Mouse (Mus musculus) midbrain, postnatal 0 days (tissue): ENCODE data around the gene Cers6. TPM values are rescaled to one million over a fixed set of nuclear protein-coding genes. Genes with fewer than 3 reads are reported as not detected.

Experiments used
- ATAC-seq: fragments of 200-750 bp; cut with Nextera tagmentation; 2 replicates; pipeline ENCODE4 v1.8.0; 2017; ENCODE audit warnings: moderate number of reproducible peaks, mild to moderate bottlenecking, moderate TSS enrichment, moderate library complexity; ENCODE audit not compliant: low FRiP score
- DNase-seq: peaks from one replicate; pipeline ENCODE4 v3.0.0-alpha.2; 2015; ENCODE audit warnings: low spot score
- H3K27ac ChIP-seq: fragments of 300-500 bp; sonication (generic); 2 replicates; pipeline ENCODE4 v1.5.1; 2014; ENCODE audit warnings: low read depth, mild to moderate bottlenecking, low read length, mixed read lengths
- H3K27me3 ChIP-seq: fragments of 300-500 bp; sonication (generic); 2 replicates; pipeline ENCODE4 v1.6.1; 2014; ENCODE audit warnings: low read length, control low read depth, mixed read lengths; ENCODE audit not compliant: insufficient read depth
- H3K36me3 ChIP-seq: fragments of 300-500 bp; sonication (generic); 2 replicates; pipeline ENCODE4 v1.6.1; 2014; ENCODE audit warnings: low read length, control low read depth, mixed read lengths; ENCODE audit not compliant: insufficient read depth
- H3K4me1 ChIP-seq: fragments of 300-500 bp; sonication (generic); 2 replicates; pipeline ENCODE4 v1.6.1; 2014; ENCODE audit warnings: mild to moderate bottlenecking, control low read depth, antibody characterized with exemption, low read length, mixed read lengths; ENCODE audit not compliant: insufficient read depth
- H3K4me2 ChIP-seq: fragments of 300-500 bp; sonication (generic); 2 replicates; pipeline ENCODE4 v1.6.1; 2014; ENCODE audit warnings: low read depth, mild to moderate bottlenecking, low read length, mixed read lengths; ENCODE audit not compliant: poor library complexity, severe bottlenecking
- H3K4me3 ChIP-seq: fragments of 300-500 bp; sonication (generic); 2 replicates; pipeline ENCODE4 v1.5.1; 2014; ENCODE audit warnings: low read depth, mild to moderate bottlenecking, low read length, moderate library complexity
- H3K9ac ChIP-seq: fragments of 300-500 bp; sonication (generic); replicated peaks from 2 replicates; pipeline ENCODE4 v1.6.1; 2014; ENCODE audit warnings: mild to moderate bottlenecking, low read length, moderate library complexity, mixed read lengths; ENCODE audit not compliant: poor library complexity, severe bottlenecking
- H3K9me3 ChIP-seq: fragments of 300-500 bp; sonication (generic); 2 replicates; pipeline ENCODE4 v1.6.1; 2016; ENCODE audit warnings: low read length, control low read depth
- CTCF ChIP-seq: IDR thresholded peaks from 2 replicates; pipeline ENCODE4 v1.5.1; 2016; ENCODE audit warnings: antibody characterized with exemption, mild to moderate bottlenecking
- WGBS: fragments of 180-500 bp; shearing (Covaris S2); extraction: QIAGEN DNeasy Blood & Tissue Kit; methylation state at CpG from one replicate; pipeline ENCODE4 v1.1.7; 2014; 5-methylcytosine and 5-hydroxymethylcytosine counted together
- polyA plus RNA-seq: library from polyadenylated mRNA; unstranded; fragments of >200 nt; fragmentation: Nextera tagmentation; extraction: Ambion mirVana; gene quantifications from 2 replicates; pipeline ENCODE4 v1.2.1, GENCODE M21; 2015
- total RNA-seq: library from RNA; depleted of rRNA; stranded (reverse); fragments of >200 nt; gene quantifications from 2 replicates; pipeline ENCODE4 v1.2.3, GENCODE M21; 2014

Cers6 gene
- total and polyA plus RNA-seq, 2 experiments from 2014 or later: 29.8 to 57.1 TPM

GRCm38 (mm10) chr2:68886661-68887060 lies 25.4 kb downstream of the Cers6 start:
- H3K36me3 ChIP-seq: no peaks in the 10 kb centered on the region
- ATAC-seq (no peak), DNase-seq (no peak)
- H3K4me1 ChIP-seq: no peaks in the 10 kb centered on the region
- no peak overlapping the region for H3K4me2 ChIP-seq
- no peak overlapping the region for H3K4me3 ChIP-seq
- no peak for TF ChIP-seq CTCF
- H3K9me3 ChIP-seq: no peaks in the 10 kb centered on the region
- H3K27ac ChIP-seq: no peak overlapping the region
- WGBS: 87% methylated on average over 4 of the region's 4 CpGs
- H3K9ac ChIP-seq: no peak overlapping the region
- H3K27me3 ChIP-seq: no peaks in the 10 kb centered on the region

- 65% methylated on average over 3 of the region's 3 CpGs for WGBS
- H3K27ac ChIP-seq: no peak overlapping the region
- DNase-seq: no peak
- H3K4me3 ChIP-seq: no peak overlapping the region
- no peak for ATAC-seq
- H3K9ac ChIP-seq: no peak overlapping the region
- no peak overlapping the region for H3K4me2 ChIP-seq
- no peaks in the 10 kb centered on the region for H3K9me3 ChIP-seq
- no peak for TF ChIP-seq CTCF
- no peaks in the 10 kb centered on the region for H3K27me3 ChIP-seq
- H3K36me3 ChIP-seq: no peaks in the 10 kb centered on the region
- H3K4me1 ChIP-seq: no peaks in the 10 kb centered on the region
These were observed 27.0 kb downstream of the Cers6 start for GRCm38 (mm10) chr2:68888094-68888705.

DNA sequence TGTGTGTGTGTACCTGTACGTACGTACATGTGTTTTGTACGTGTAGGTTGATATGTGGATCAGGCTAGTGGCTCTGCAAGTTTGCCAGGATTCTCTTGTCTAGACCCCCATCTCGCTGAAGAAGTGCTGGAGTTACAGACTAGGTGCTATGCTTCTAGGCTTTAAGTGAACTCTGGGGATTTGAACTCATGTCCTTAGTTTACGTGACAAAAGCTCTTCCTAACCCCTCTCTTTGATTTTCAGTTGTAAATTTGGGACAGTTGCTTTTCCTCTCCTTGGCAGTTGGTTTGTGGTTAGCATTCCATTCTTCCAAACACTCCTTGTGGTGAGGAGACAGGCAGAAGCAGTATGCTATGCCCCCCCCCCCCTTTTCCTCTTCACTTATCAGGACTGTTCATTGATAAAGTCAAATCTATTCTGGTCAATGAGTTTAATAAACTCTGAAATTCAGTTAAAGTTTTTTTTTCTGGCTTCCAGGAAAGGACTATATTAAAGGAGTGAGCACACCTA lies 28.5 kb downstream of the Cers6 start:
- no peaks in the 10 kb centered on the region for H3K27me3 ChIP-seq
- ATAC-seq: no peak
- H3K36me3 ChIP-seq: no peaks in the 10 kb centered on the region

DNA sequence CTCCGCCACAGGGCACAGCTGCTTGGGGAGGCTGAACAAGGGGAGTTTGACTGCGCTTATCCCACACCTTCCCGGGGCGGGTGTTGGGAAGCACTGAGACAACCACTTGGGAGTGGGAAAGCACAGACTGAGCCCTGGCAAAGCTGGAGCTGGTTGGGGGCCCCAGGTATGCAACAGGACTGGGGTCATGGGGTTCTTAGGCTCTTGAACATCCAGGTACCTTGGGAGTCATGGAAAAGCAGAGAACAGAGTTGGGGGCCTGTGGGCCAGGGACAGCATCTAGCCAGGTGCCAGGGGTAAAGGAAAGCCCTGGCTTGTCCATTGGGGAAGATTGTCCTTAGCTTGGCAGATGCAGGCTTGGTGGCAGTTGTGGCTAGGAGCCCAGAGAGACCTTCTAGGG lies 31.2 kb downstream of the Cers6 start:
- DNase-seq (no peak), ATAC-seq (no peak)
- Histone ChIP-seq H3K4me3 (no peak overlapping the region), H3K27ac (no peak overlapping the region), H3K9ac (no peak overlapping the region), H3K4me1 (0 out of 2 replicates have a peak, but pooled peaks cover 5% of the 10 kb centered on the region), H3K27me3 (no peaks in the 10 kb centered on the region), H3K4me2 (no peak overlapping the region), H3K9me3 (no peaks in the 10 kb centered on the region), H3K36me3 (no peaks in the 10 kb centered on the region)
- WGBS: 95% methylated on average over 4 of the region's 4 CpGs
- no peak for TF ChIP-seq CTCF

More for the DNA sequence above, 28.5 kb downstream of the Cers6 start:
- DNase-seq: no peak
- WGBS: 91% methylated on average over 5 of the region's 5 CpGs
- TF ChIP-seq CTCF: no peak
- H3K27ac ChIP-seq: no peak overlapping the region
- no peak overlapping the region for H3K9ac ChIP-seq
- no peak overlapping the region for H3K4me2 ChIP-seq
- H3K4me3 ChIP-seq: no peak overlapping the region
- no peaks in the 10 kb centered on the region for H3K9me3 ChIP-seq
- no peaks in the 10 kb centered on the region for H3K4me1 ChIP-seq

DNA sequence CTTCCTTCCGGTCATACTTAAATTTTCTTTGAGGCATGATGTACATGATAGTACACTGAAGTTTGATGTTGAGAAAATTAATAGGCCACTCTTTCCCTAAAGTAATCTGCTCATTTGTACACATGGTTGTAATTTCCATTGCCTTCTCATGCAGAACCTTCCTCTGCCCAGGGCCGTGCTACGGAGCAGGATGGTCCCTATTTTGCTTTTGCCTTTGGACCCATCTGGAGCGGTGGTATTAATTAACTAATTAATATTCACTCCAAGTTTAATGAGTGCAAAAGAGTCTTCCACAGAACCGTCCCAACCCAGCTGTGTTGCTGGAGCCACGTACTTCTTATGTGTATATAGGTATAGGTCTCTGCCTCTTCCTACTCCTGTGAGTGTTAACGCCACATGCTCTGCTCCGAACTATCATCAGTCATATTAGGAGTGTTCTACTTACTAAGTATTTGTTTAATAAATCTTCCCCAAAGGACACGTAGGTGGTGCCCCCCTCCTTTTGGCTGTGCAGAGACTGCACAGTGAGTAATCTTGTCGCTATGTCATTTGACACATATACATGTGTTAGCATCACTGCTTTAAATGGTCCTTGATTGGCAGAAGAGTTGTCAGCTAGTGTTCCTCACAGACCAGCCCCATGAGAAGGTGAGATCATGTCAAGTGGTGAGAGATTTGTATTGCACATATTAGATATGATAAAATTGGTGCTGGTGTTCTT lies 34.0 kb downstream of the Cers6 start:
- Histone ChIP-seq H3K27ac (no peak overlapping the region), H3K9ac (no peak overlapping the region), H3K4me3 (no peak overlapping the region), H3K9me3 (no peaks in the 10 kb centered on the region), H3K4me1 (0 out of 2 replicates have a peak, but pooled peaks cover 5% of the 10 kb centered on the region), H3K4me2 (no peak overlapping the region), H3K36me3 (no peaks in the 10 kb centered on the region), H3K27me3 (no peaks in the 10 kb centered on the region)
- no peak for DNase-seq
- no peak for TF ChIP-seq CTCF
- 85% methylated on average over 10 of the region's 10 CpGs for WGBS
- ATAC-seq: no peak

DNA sequence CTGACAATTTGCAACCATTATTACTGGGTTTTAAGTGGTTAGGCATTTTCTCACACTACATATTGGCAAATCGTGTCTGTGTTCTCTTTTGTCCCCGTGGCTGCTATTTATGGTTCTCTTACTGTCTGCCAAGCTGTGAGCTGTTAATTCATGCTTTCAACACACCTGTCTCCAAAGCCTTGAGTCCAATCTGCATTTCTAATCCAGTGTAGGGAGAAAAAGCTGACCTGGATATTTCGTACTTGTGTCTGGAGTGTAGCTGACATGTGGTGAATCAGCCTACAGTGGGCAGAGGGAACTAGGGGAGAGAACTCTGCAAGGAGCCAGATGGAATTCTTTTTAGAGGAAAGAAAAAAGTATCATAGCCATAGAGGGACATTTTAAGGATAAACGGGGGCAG lies 35.0 kb downstream of the Cers6 start:
- no peaks in the 10 kb centered on the region for H3K36me3 ChIP-seq
- no peak for TF ChIP-seq CTCF
- DNase-seq (peak; percentile 19), ATAC-seq (no peak)
- H3K9ac ChIP-seq: no peak overlapping the region
- no peak overlapping the region for H3K4me2 ChIP-seq
- H3K4me3 ChIP-seq: no peak overlapping the region
- 63% methylated on average over 4 of the region's 4 CpGs for WGBS
- H3K27ac ChIP-seq: no peak overlapping the region
- H3K4me1 ChIP-seq: 0 out of 2 replicates have a peak, but pooled peaks cover 5% of the 10 kb centered on the region
- no peaks in the 10 kb centered on the region for H3K9me3 ChIP-seq
- H3K27me3 ChIP-seq: no peaks in the 10 kb centered on the region
